Mouse (Mus musculus) heart, postnatal 25 days (tissue): ENCODE data around the gene Tcp10b. TPM values are rescaled to one million over a fixed set of nuclear protein-coding genes. Genes with fewer than 3 reads are reported as not detected.
A peak's percentile ranks its signal among the peaks of the same experiment; 100 is the strongest.
"Not testable (repeated sequence)": the region's sequence is repeated elsewhere in the genome, so short reads cannot be mapped to it uniquely, and the experiment has no call there.

Experiments used
- DNase-seq: peaks from one replicate; pipeline ENCODE4 v3.0.0; 2022; ENCODE audit warnings: low spot score
- intact Hi-C: fragments of 180-260 bp; cut with DNase I; formaldehyde crosslinking; loops from one replicate; pipeline ENCODE4 v1.15.1; 2025
- total RNA-seq, 2 experiments: library from RNA; stranded (reverse); gene quantifications; 2 replicates each; pipeline ENCODE4 v1.2.3; 2021

The Tcp10b gene
- under 1 TPM in 1 of 2 experiments, not detected in 1; 0.26 TPM for total RNA-seq

- intact Hi-C loops = not testable (repeated sequence)
These were observed at the start of gene Tcp10b for GRCm38 (mm10) chr17:13060804-13061203. TSS of gene Tcp10b (plus strand) at chr17:13061104.

GRCm38 (mm10) chr17:13013316-13013715 is 47.6 kb upstream of the Tcp10b start:
- DNase-seq = no peak
- intact Hi-C loops = loop anchor here (5.0 kb wide), 2 partner anchors 51 to 136 kb away; partner anchors contain the start of genes Acat2 and Mrgprh

More at GRCm38 (mm10) chr17:13060804-13061203, at the start of gene Tcp10b:
- DNase-seq = not testable (repeated sequence)

DNA sequence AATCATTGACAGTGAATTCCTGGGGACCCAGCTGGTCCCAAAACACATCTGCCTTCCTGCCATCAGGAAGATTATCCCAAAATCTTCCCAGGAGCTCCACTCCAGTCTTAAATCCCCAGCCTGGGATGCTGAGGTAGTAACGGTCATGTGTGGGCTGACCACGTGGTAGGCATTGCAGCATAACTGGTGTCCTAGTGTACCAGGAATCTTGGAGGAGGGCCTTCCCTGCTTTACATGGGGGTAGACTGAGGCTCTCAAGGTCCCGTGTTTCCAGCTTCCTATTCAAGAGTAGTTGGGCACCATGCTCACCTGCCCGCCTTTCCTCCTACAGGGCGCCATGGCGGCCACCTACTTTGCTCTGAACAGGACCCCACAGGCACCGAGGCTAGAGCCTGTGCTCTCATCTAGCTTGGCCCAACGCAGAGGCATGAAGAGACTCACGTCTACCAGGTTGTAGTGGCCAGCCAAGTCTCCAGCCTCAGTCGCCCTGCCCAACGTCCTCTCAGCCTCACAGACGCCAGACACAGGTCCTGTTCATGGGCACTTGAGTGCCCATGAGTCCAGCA is 24.2 kb upstream of the Tcp10b start:
- DNase-seq, intact Hi-C loops: not testable (repeated sequence)

- intact Hi-C loops, DNase-seq: not testable (repeated sequence)
These were observed 16.8 kb upstream of the Tcp10b start for GRCm38 (mm10) chr17:13043846-13044673.

DNA sequence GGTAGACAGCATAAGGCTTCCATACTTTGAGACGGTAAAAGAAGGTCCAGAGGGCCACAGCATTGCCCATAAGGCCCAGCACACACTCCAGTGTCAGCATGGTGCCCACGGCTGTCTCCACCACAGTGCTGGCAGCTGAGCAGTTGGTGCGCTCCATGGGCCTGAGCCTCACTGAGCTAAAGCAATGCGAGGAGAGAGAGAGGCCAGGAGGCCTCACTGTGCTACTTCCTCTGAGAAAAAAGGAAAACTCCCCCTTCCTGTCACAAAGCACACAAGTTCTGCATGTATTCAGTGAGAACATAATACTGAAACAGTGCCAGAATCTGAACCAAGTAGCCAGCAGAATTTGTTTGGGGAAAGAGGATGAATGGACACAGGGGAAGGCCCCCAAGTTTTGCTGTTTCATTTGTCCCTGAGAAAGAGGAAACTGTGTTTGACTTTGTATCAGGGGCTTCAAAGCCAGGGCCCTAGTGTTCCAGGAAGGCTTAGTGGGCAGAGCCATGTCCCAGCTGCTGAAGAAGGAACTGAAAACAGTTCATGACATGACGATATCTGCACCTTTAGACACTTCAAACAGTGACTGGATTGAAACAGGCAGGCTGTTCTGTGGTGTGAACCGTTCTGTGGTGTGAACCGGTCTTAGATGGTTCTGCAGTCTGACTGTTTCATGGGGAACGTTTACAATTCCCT is 8.6 kb upstream of the Tcp10b start, which contains the start of gene Gpr31b:
Gpr31b (minus strand) TSS at position 173 of the 690 bp plus-strand sequence.
- intact Hi-C loops, DNase-seq: not testable (repeated sequence)

DNA sequence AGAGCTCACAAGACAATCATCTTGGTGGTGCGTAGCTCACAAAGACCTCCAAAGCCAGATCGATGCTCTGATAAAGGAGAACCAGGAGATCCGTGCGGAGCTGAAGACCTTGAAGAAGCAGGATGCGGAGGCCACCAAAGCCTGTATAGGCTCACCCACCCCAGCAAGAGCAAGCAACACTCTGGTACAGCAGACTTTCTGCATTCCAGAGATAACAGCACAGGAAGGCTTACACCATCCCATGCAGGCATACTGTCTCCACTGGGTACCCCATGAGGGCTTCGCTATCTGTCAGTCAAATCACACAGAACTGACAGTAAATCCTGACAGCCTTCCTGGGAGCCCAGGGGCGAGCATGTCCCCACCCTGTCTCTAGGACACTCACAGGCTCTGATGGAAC is 2.0 kb downstream of the Tcp10b start:
- intact Hi-C loops, DNase-seq: not testable (repeated sequence)

DNA sequence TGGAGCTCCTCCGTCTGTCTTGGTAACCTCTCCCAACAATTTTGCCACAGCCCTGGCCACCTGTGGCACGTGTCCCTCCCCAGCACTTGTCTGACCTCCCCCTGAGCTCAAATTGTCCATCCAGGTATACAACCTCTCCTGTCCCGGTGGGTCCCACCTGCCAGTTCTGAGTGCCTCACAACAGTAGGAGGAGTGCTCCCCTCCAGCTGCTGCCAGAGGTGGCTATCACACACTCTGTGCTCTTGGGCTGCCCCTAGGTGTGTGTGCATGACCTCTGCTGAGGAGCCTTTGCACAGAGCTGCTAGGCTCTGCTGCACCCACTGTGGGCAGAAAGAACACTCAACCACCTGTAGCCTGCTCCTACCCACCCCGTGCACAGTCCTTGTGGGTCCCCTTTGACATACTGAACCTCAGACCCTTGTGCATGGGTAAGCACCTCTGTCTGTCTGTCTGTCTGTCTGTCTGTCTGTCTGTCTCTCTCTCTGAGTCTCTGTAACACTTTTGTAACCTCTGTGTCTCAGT is 7.0 kb downstream of the Tcp10b start:
- DNase-seq, intact Hi-C loops: not testable (repeated sequence)

- intact Hi-C loops, DNase-seq: not testable (repeated sequence)
These were observed 8.3 kb downstream of the Tcp10b start for GRCm38 (mm10) chr17:13069227-13069626.

DNA sequence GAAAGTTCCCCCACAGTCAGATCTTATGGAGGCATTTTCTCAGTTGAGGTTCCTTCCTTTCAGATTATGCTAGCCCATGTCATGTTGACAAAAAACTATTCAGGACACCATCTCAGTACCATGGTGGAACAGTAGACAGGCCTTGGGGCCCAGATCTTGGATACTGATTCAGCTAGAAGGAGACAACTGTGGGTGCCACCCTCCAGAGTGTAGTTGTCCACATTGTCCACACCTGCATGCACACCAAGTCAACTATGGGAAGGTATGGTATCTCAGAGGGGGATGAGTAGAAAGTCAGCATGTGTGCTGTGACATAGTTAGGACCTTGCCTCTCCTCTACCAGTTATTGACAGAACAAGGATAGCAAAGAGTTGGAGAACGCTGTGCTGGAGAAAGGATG is 30.6 kb downstream of the Tcp10b start:
- intact Hi-C loops, DNase-seq: not testable (repeated sequence)

GRCm38 (mm10) chr17:13092100-13092764 is 31.3 kb downstream of the Tcp10b start:
- intact Hi-C loops, DNase-seq: not testable (repeated sequence)

- intact Hi-C loops, DNase-seq: not testable (repeated sequence)
These were observed 32.1 kb downstream of the Tcp10b start for GRCm38 (mm10) chr17:13092960-13093359.

DNA sequence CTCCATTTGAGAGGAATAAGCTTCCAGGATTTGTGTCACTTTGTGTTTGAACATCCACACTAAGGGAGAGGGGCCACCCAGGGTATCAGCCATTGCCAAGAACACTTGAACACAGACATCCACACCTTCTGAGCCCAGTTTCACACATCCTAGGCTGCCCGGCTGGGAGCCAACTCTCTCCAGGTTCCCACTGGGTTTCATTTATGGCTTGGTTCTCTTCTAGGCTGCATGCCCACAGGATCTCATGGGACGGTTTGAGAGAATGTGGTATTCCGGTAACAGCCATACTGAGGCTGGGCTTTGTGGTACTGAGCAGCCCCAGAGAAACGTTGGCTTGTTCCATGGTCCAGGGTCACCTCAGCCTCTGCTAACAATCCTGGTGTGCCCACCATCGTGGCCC is 45.7 kb downstream of the Tcp10b start:
- DNase-seq = peak; percentile 33
- intact Hi-C loops = not testable (repeated sequence)

DNA sequence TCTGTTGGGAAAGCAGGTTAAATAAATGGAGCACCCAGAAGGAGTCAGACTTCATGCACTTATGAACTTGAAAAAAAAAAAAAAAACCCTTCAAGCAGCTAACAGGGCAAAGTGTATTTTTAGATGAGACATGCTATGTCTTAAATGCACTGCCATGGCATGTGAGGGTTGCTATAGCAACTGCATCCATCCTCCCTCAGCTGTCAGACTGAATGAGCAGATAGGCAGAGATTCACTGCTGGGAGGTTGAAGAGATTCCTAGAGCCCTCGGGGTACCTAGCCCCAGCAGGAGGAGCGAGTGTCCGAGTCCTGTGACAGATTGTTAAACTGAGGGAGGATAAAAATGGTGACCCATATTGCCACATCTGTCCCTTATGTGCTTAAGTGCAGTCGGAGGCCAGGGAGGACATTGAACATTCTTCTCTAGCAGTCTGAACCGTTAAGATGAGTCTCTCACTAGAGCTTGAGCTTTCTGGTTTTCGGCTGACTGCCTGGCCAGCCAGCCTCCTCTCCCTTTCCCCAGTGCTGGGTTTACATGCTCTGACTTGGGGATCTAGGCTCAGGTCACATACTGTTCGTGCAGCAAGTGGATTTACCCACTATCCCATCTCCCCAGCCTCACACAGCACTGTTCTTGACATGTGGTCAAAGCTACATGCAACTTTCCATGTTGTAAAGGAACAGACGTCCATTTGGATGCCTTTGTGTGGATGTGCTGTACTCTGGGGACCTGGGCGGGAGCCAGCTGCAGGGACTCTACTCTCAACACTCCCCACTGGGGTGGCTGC is 51.8 kb downstream of the Tcp10b start:
- DNase-seq, intact Hi-C loops: not testable (repeated sequence)

- intact Hi-C loops = not testable (repeated sequence)
These were observed 62.6 kb downstream of the Tcp10b start for GRCm38 (mm10) chr17:13123308-13124038.

GRCm38 (mm10) chr17:13124241-13124640 is 63.3 kb downstream of the Tcp10b start:
- intact Hi-C loops, DNase-seq: not testable (repeated sequence)

More at GRCm38 (mm10) chr17:13123308-13124038, 62.6 kb downstream of the Tcp10b start:
- not testable (repeated sequence) for DNase-seq

- DNase-seq = not testable (repeated sequence)
These were observed 68.4 kb downstream of the Tcp10b start for GRCm38 (mm10) chr17:13129324-13129723.

DNA sequence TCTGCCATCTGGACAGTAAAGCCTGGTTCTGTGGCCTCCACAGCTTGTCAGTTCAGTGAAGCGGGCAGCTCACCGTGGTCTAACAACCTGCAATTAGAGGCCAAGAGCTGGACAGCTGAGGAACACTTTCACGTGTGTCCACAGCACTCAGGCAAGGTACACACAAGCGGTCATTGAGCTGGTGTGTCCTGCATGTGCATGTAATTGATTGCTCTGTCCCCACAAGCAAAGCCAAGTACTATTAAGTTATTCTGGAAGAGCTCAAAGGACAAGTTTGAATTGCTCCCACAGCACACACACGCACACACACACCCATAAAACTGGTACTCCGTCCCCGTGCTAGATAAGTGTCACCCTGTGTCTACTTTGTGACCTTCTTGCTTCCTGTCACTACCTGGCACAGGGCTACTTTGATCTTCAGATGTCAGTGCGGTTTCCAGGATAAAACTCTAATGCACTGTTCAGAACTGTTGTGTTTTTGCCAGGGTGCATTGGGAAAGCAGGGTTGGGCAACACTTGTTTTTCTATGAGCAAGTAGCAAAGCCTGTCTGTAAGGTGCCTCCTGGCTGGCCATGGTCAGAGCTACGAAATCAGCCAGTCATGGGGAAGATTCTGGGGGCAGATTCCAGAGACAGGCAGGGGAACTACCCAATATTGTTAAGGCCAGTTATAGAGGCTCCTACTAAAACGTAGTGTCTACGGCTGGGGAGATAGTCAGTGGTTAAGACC is 69.0 kb downstream of the Tcp10b start:
- intact Hi-C loops, DNase-seq: not testable (repeated sequence)

More at GRCm38 (mm10) chr17:13129324-13129723, 68.4 kb downstream of the Tcp10b start:
- intact Hi-C loops = not testable (repeated sequence)
